Mouse (Mus musculus) heart, embryonic 13.5 days (tissue): ENCODE measurements around the gene Sult2b1. TPM values are rescaled to one million over a fixed set of nuclear protein-coding genes. Genes with fewer than 3 reads are reported as not detected.

Source experiments
- ATAC-seq: fragments of 200-750 bp; cut with Nextera tagmentation; 2 replicates; pipeline ENCODE4 v1.8.0; 2017; ENCODE audit warnings: moderate TSS enrichment; ENCODE audit not compliant: insufficient number of reproducible peaks, low FRiP score, low TSS enrichment; ENCODE audit errors: extremely low read depth
- H3K27ac ChIP-seq: fragments of 300-500 bp; sonication (generic); replicated peaks from 2 replicates; pipeline ENCODE4 v1.5.1; 2015; ENCODE audit warnings: moderate library complexity, mild to moderate bottlenecking, inconsistent platforms
- H3K27me3 ChIP-seq: fragments of 300-500 bp; sonication (generic); replicated peaks from 2 replicates; pipeline ENCODE4 v1.6.1; 2015; ENCODE audit warnings: mild to moderate bottlenecking, inconsistent platforms
- H3K36me3 ChIP-seq: fragments of 300-500 bp; sonication (generic); 2 replicates; pipeline ENCODE4 v1.6.1; 2015; ENCODE audit warnings: mild to moderate bottlenecking, inconsistent platforms
- H3K4me1 ChIP-seq: fragments of 300-500 bp; sonication (generic); 2 replicates; pipeline ENCODE4 v1.6.1; 2015; ENCODE audit warnings: inconsistent platforms
- H3K4me2 ChIP-seq: fragments of 300-500 bp; sonication (generic); 2 replicates; pipeline ENCODE4 v1.6.1; 2015; ENCODE audit warnings: inconsistent platforms, mild to moderate bottlenecking, moderate library complexity
- H3K4me3 ChIP-seq: fragments of 300-500 bp; sonication (generic); 2 replicates; pipeline ENCODE4 v1.5.1; 2015; ENCODE audit warnings: moderate library complexity, mild to moderate bottlenecking, inconsistent platforms
- H3K9ac ChIP-seq: fragments of 300-500 bp; sonication (generic); 2 replicates; pipeline ENCODE4 v1.6.1; 2015; ENCODE audit warnings: inconsistent platforms, mild to moderate bottlenecking, moderate library complexity
- H3K9me3 ChIP-seq: fragments of 300-500 bp; sonication (generic); 2 replicates; pipeline ENCODE4 v1.6.1; 2016; ENCODE audit warnings: inconsistent platforms
- WGBS: fragments of 180-500 bp; shearing (Covaris S2); methylation state at CpG from one replicate; pipeline ENCODE4 v1.1.7; 2015; ENCODE audit warnings: mixed read lengths; 5-methylcytosine and 5-hydroxymethylcytosine counted together
- polyA plus RNA-seq: library from polyadenylated mRNA; unstranded; fragments of >200 nt; fragmentation: Nextera tagmentation; extraction: Ambion mirVana; gene quantifications from 2 replicates; pipeline ENCODE4 v1.2.1, GENCODE M21; 2015

Sult2b1 gene
- polyA plus RNA-seq, 1 experiment from 2014 or later = 0.24 TPM

GRCm38 (mm10) chr7:45723301-45723700 is 61.2 kb downstream of the Sult2b1 start:
- Histone ChIP-seq H3K4me2 (no peak overlapping the region), H3K27me3 (no peaks in the 10 kb centered on the region), H3K4me1 (peaks cover 21% of the 10 kb centered on the region), H3K9me3 (no peaks in the 10 kb centered on the region), H3K36me3 (peaks cover 89% of the 10 kb centered on the region), H3K9ac (no peak overlapping the region), H3K4me3 (no peak overlapping the region), H3K27ac (no peak overlapping the region)
- 92% methylated on average over 4 of the region's 4 CpGs for WGBS
- ATAC-seq = no peak

GRCm38 (mm10) chr7:45722348-45722713 is 62.1 kb downstream of the Sult2b1 start:
- peaks cover 86% of the 10 kb centered on the region for H3K36me3 ChIP-seq
- H3K4me1 ChIP-seq = peaks cover 21% of the 10 kb centered on the region
- no peaks in the 10 kb centered on the region for H3K27me3 ChIP-seq
- H3K4me3 ChIP-seq = no peak overlapping the region
- ATAC-seq = no peak
- 68% methylated on average over 13 of the region's 13 CpGs for WGBS
- no peaks in the 10 kb centered on the region for H3K9me3 ChIP-seq
- no peak overlapping the region for H3K4me2 ChIP-seq
- peak overlapping the region; percentile 21; the same call in 1 of the 2 replicates for H3K9ac ChIP-seq
- H3K27ac ChIP-seq = no peak overlapping the region

- H3K9ac ChIP-seq = peak overlapping the region; percentile 21; the same call in 1 of the 2 replicates
- 58% methylated on average over 13 of the region's 13 CpGs for WGBS
- ATAC-seq = no peak
These were observed 62.7 kb downstream of the Sult2b1 start for GRCm38 (mm10) chr7:45721642-45722347.

GRCm38 (mm10) chr7:45721234-45721571 is 63.3 kb downstream of the Sult2b1 start:
- H3K9ac ChIP-seq = peak overlapping the region; percentile 40; the same call in 1 of the 2 replicates
- ATAC-seq = no peak
- H3K36me3 ChIP-seq = peaks cover 74% of the 10 kb centered on the region
- no peak overlapping the region for H3K4me2 ChIP-seq
- H3K9me3 ChIP-seq = no peaks in the 10 kb centered on the region
- H3K27me3 ChIP-seq = no peaks in the 10 kb centered on the region
- H3K4me1 ChIP-seq = peaks cover 32% of the 10 kb centered on the region
- no peak overlapping the region for H3K27ac ChIP-seq
- 76% methylated on average over 7 of the region's 7 CpGs for WGBS
- no peak overlapping the region for H3K4me3 ChIP-seq

More at GRCm38 (mm10) chr7:45721642-45722347, 62.7 kb downstream of the Sult2b1 start:
- no peak overlapping the region for H3K4me2 ChIP-seq
- peaks cover 26% of the 10 kb centered on the region for H3K4me1 ChIP-seq
- H3K27ac ChIP-seq = no peak overlapping the region
- no peaks in the 10 kb centered on the region for H3K27me3 ChIP-seq
- H3K36me3 ChIP-seq = peaks cover 80% of the 10 kb centered on the region
- H3K9me3 ChIP-seq = no peaks in the 10 kb centered on the region
- no peak overlapping the region for H3K4me3 ChIP-seq

GRCm38 (mm10) chr7:45720413-45721233 is 63.8 kb downstream of the Sult2b1 start, which contains the start of gene Fam83e:
Fam83e (plus strand) TSS chr7:45721212.
- H3K27me3 ChIP-seq = no peaks in the 10 kb centered on the region
- peaks cover 37% of the 10 kb centered on the region for H3K4me1 ChIP-seq
- WGBS = 78% methylated on average over 14 of the region's 14 CpGs
- H3K4me2 ChIP-seq = no peak within 1 kb of the TSS
- peak within 1 kb of the TSS; percentile 99 for H3K9ac ChIP-seq
- peaks cover 69% of the 10 kb centered on the region for H3K36me3 ChIP-seq
- no peak within 1 kb of the TSS for H3K4me3 ChIP-seq
- no peak within 1 kb of the TSS for H3K27ac ChIP-seq
- no peaks in the 10 kb centered on the region for H3K9me3 ChIP-seq
- no peak for ATAC-seq

GRCm38 (mm10) chr7:45719738-45720412 is 64.6 kb downstream of the Sult2b1 start:
- H3K27ac ChIP-seq = no peak overlapping the region
- no peaks in the 10 kb centered on the region for H3K9me3 ChIP-seq
- WGBS = 90% methylated on average over 16 of the region's 16 CpGs
- H3K27me3 ChIP-seq = no peaks in the 10 kb centered on the region
- peak overlapping the region; percentile 99 for H3K9ac ChIP-seq
- ATAC-seq = no peak
- peaks cover 41% of the 10 kb centered on the region for H3K4me1 ChIP-seq
- H3K4me2 ChIP-seq = peak overlapping the region; percentile 96
- H3K4me3 ChIP-seq = peak overlapping the region; percentile 97
- peaks cover 61% of the 10 kb centered on the region for H3K36me3 ChIP-seq

- Histone ChIP-seq H3K4me2 (peak overlapping the region; percentile 96), H3K4me1 (peaks cover 47% of the 10 kb centered on the region), H3K36me3 (peaks cover 54% of the 10 kb centered on the region), H3K4me3 (peak overlapping the region; percentile 97), H3K27ac (no peak overlapping the region), H3K9ac (peak overlapping the region; percentile 99), H3K9me3 (no peaks in the 10 kb centered on the region), H3K27me3 (no peaks in the 10 kb centered on the region)
- ATAC-seq = no peak
- 80% methylated on average over 10 of the region's 10 CpGs for WGBS
These were observed 65.3 kb downstream of the Sult2b1 start for GRCm38 (mm10) chr7:45719180-45719579.

- H3K9me3 ChIP-seq = no peaks in the 10 kb centered on the region
- H3K4me2 ChIP-seq = peak overlapping the region; percentile 96
- H3K4me1 ChIP-seq = peaks cover 50% of the 10 kb centered on the region
- H3K4me3 ChIP-seq = peak overlapping the region; percentile 97
- under 1% methylated on average over 20 of the region's 20 CpGs for WGBS
- no peak for ATAC-seq
- no peaks in the 10 kb centered on the region for H3K27me3 ChIP-seq
- peak overlapping the region; percentile 99 for H3K9ac ChIP-seq
- peak overlapping the region; percentile 90 for H3K27ac ChIP-seq
- H3K36me3 ChIP-seq = peaks cover 48% of the 10 kb centered on the region
These were observed 66.1 kb downstream of the Sult2b1 start for GRCm38 (mm10) chr7:45718331-45718730.

GRCm38 (mm10) chr7:45717918-45718297 is 66.6 kb downstream of the Sult2b1 start, which contains the start of gene Sphk2:
Sphk2 (minus strand) TSS chr7:45718002.
- Histone ChIP-seq H3K27me3 (no peaks in the 10 kb centered on the region), H3K36me3 (peaks cover 48% of the 10 kb centered on the region), H3K4me2 (peak within 1 kb of the TSS; percentile 96), H3K4me1 (peaks cover 50% of the 10 kb centered on the region), H3K9me3 (no peaks in the 10 kb centered on the region), H3K4me3 (peak within 1 kb of the TSS; percentile 97), H3K9ac (peak within 1 kb of the TSS; percentile 99), H3K27ac (peak within 1 kb of the TSS; percentile 90)
- ATAC-seq = peak; percentile 58
- under 1% methylated on average over 41 of the region's 41 CpGs for WGBS

GRCm38 (mm10) chr7:45716952-45717917 is 67.2 kb downstream of the Sult2b1 start:
- peaks cover 50% of the 10 kb centered on the region for H3K4me1 ChIP-seq
- peak overlapping the region; percentile 90 for H3K27ac ChIP-seq
- peak overlapping the region; percentile 97 for H3K4me3 ChIP-seq
- peak overlapping the region; percentile 94 for H3K9ac ChIP-seq
- peaks cover 48% of the 10 kb centered on the region for H3K36me3 ChIP-seq
- peak overlapping the region; percentile 78 for H3K4me2 ChIP-seq
- no peaks in the 10 kb centered on the region for H3K27me3 ChIP-seq
- 7% methylated on average over 31 of the region's 31 CpGs for WGBS
- ATAC-seq = no peak; the same call in 1 of the 2 replicates
- no peaks in the 10 kb centered on the region for H3K9me3 ChIP-seq
